Mouse (Mus musculus) spleen, postnatal 4 days (tissue): Measurements from ENCODE around the gene Rpl36.
A peak's percentile ranks its signal among the peaks of the same experiment; 100 is the strongest.

Experiments used
- DNase-seq, 2 experiments: peaks; one replicate each; pipeline ENCODE4 v3.0.0; 2022; ENCODE audit warnings: low spot score in 2 of 2

The Rpl36 gene

DNA sequence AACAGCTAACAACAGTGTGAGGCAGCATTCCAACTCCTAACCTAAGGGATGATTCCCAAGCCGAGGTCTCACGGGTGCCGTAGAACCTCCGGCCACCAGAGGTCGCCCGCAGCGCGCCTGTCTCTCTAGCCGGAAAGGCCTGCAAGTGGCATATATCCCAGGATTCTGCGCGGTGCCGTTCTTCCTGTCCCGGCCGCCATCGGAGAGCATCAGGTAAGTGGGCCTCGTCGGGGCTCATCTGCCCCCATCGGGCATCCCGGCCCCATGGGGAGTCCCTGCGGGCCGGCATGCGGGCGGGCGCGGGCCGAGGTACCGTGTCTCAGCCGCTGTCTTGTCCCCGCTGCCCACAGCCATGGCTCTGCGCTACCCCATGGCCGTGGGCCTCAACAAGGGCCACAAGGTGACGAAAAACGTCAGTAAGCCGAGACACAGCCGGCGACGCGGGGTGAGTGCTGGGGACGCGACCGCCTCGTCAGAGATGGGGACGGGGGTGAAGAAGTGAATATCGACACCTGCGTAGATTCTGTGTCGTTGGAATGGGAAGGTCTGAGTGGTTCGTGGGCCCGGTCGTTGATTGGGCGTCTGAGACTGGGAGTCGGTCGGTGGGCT lies at the start of gene Rpl36:
Rpl36 (plus strand) TSS at position 181 of the 609 bp plus-strand sequence.
- DNase-seq, result peak; percentile 94 to 98

DNA sequence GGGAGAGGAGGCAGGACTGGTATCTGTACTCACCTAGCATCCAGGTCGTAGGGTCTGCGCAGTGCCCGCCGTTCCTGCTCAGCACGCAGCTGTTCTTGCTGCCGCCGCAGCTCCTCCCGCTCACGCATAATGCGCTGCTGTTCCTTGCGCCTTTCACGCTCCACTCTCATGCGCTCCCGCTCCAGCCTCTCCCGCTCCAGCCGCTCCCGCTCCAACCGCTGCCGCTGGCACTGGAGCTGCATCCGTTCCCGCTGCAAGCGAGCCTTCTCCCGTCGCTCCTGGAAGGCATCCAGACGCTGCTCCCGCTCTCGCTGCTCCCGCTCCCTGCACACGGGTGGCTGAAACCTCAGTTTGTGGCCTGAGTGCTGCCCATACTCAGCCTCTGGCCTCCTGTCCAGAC lies 46.9 kb upstream of the Rpl36 start:
- DNase-seq, result no peak

DNA sequence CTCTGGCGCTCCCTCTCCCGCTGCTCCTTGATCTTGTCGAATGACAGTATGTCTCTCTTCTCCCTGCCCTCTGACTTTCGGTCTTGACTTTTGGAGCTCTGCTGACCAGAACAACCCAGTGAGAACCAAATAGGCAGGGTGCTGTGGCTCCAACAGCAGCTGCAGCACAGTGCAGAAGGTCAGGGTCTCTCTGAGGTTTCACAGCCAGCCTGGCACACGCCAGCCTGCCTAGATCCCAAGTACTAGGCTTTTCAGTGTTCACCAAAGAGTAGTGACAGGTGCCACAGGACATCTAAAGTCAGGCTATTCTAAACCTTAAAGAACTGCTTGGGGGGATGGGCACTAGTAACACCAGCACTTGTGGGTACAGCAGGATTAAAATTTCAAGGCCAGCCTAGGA lies 46.3 kb upstream of the Rpl36 start:
- no peak for DNase-seq

DNA sequence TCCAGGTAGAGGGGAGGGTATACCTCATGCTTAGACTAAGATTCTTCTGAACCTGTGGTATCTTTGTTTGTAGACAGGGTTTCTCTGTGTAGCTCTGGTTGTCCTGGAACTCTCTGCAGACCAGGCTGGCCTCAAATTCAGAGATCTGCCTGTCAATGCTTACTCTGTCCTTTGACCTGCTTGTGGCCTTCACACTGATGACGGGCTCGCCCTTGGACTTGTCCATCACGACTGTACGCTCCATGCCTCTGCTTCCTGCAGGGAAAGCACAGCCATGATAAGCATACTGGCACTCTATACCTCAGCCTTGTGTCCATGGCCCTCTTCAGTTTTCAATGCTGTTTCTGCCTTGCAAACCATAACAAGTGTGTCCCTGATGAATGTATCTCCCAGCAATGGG lies 45.8 kb upstream of the Rpl36 start:
- DNase-seq, result no peak

DNA sequence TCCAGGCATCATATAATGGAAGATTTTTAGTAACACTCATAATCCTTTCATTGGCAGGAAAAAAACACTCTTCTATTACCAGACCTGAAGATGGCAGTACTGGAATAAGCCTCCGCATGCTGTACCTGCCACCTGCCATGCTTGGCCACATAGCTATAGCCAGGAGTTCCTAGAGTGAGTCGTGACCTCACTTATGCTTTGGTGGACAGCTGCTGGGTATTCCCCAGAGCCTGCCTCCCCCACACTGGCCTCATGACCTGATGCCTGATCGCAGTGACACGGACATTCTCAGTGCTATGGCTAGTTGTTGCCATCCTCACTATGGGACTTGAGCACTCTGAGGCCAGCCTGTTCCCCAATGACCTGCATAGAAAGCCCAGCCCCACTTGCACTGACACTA lies 42.9 kb upstream of the Rpl36 start:
- no peak for DNase-seq

DNA sequence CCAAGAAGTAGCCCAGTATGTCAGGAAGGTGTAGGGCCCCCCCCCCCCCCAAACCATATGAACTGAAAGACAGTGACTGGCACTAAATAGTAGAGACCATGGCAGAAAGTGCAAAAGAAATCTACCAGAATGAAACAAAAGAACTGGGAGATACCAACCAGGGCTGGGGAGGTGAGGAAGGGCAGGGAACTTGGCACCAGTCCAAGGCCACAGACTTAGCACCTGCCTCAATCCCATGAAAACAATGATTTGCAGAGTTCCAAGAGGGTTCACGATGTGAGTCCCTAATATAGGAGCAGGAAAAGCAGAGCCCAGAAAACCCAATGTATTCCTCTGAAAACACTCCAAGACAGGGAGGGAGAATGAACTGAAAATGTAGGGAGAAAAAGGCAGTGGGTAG lies 41.1 kb upstream of the Rpl36 start:
- no peak for DNase-seq

DNA sequence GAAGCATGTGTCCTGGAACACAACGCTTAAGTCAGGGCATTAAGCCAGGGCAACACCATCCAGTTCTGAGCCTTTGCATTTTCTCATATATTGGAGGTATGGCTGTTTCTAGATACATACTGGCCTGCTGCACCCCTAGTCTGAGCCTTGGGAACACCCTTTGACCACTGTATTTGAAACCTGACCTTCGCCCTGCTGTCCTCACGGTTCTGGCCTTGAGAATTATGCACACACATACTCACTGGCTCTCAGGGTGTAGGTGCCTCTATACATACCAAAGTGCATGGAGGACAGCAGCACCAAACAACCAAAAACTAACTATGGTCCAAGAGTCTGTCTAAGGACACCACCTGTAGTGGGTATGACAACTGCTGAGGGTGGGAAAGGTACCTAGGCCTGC lies 40.3 kb upstream of the Rpl36 start:
- DNase-seq, result no peak

DNA sequence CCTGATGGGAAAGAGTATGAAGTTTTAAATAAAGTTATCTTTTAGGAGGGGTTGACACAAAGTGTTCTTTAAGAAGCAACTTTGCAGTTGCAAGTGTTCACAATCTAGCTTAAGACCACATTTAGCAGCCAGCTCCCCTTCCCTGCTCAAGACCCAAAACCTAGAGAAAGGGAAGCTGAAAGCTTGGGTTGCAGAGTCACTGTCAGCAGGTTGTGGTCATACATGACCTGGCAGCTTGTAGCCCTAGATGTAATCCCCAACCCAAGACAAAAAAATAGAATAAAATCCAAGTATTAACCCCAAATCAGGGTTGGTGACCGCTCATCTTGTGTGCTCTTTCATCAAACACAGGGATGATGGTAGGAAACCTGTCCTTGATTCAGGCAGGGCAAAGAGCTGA lies 30.1 kb upstream of the Rpl36 start:
- DNase-seq, result no peak

DNA sequence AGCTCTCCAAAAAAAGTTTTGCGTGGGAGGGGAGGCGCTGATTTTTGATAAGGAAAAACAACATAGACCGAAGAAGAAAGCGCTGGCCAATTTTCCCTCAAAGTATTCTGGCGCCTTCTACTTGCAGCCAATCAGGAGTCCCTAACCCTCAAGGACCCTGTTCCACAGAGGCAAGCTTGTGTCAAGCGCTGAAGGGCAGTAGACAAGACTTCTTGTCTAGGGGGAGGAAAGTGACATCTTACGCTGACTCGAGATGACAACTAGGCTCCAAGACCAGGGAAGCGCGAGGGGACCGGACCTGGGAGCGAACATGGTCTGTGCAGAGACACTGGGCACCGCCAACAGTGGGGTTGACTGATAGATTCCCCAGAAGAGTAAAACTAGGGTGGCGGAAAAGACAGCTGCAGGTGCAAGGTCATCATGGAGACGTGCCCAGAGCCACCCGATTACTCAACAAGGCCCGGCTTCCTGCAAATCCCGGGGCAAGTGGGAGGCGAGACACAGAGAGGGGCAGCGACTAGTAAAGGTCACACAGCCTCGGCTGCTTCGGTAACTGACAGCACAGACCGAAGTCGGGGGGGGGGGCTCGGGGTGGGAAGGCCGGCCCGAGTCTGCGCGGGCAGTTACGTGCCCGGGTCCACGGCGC lies 29.5 kb upstream of the Rpl36 start:
- DNase-seq, result peak; percentile 54 to 75

DNA sequence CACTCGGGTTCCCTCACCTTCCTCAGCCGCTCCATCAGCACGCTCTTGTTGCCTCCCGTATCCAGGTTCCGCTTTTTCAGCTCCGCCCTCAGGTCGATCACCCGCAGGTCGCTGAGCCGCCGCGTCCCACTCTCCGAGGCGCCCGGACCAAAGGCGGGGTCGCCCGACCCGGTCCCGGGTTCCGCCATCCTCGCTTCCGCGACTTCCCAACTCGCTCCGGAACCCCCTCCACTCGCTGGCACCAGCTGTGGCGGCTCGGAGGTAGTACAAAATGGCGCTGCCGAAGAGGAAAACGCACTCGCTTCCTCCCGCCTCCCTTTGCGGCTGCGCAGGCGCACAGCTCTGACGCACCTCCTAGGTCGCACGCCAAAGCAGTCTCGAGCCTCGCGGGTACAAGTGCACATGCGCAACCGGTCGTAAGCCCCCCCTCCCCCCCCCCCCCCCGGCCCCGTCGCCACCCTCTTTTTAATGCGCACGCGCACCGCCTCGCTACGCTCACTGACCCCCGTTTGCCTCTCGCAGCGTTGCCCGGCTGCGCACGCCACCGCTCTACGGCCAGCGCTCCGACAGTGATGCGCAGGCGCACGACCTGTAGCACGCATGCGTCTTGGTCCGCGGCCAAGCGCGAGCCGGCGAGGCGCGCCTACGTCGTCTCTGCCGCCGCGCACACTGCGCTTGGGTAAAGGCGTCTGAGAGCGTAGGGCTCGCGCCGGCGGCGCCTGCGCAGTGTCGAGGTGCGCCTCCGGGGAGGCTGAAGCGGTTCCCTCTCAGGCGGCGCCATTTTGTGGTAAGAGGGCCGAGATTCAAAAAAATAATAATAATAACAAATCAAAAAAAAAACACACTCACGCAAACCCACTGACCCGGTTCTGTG lies 28.7 kb upstream of the Rpl36 start, which contains the start of the genes Safb2 and Safb:
Safb2 (minus strand) TSS at position 329 of the 874 bp plus-strand sequence.
Safb (plus strand) TSS at position 569 of the 874 bp plus-strand sequence.
- peak; percentile 99 for DNase-seq

DNA sequence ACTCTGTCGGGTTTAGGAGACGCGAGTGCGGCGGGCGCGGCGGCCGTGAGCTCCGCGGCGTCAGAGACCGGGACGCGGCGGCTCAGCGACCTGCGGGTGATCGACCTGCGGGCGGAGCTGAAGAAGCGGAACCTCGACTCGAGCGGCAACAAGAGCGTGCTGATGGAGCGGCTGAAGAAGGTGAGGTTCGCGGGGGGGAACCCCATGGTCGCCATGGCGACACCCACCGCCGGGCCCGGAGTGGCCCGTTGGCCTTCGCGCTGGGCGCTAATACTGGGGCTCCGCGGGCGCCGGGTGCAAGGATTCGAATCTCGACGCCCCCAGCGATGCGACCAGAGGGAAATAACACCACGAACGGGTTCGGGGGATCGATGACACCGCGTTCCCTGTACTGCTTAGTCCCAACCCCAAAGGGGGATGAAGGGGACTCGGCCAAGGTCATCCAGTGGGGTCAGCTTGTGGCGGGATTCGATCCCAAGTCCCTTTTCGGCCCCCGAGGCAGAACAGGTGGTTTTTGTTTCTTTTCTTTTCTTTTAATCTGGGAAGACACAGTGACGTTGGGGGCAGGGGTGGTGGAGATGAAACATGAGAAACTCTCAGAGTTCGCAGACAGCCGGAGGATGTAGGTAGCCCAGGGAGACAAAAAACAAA lies 27.9 kb upstream of the Rpl36 start:
- peak; percentile 62 to 85 for DNase-seq

DNA sequence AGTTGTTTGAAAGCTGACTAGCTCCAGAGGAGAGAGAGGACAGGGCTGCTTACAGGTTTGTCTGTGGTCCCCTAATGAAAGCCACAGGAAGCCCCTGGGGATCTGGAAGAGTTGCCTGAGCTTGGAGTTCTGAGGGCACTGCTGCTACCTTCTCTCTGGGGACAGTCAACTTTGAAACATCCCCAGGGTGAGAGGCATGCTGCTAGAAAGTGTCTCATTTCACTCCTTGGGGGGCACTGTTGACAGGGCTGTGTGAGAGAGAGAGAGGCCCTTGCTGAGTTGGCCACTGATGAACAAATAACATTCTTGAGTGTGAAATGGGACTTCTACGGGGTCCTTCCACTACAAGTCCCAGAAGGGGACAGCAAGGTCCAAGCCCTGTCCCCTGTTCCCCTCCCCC lies 25.4 kb upstream of the Rpl36 start:
- DNase-seq, result no peak

DNA sequence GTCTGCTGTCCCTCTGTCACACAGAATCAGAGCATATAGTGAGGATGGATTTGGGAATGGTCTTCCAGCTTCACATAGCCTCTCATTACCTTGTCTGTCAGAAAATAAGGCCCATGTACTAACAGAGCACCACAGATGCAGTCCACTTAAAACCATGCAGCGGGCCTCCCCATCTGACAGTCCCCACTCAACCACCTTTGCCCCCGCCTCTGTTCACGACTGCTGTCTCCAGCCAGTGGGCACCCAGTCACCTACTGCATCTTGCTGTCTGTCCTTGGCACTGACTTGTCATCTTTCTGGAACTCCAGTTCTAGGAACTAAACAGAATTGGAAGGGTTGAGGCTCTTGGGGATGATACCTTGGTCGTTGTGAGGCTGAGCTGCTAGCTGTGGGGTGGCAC lies 24.3 kb upstream of the Rpl36 start:
- DNase-seq, result no peak

DNA sequence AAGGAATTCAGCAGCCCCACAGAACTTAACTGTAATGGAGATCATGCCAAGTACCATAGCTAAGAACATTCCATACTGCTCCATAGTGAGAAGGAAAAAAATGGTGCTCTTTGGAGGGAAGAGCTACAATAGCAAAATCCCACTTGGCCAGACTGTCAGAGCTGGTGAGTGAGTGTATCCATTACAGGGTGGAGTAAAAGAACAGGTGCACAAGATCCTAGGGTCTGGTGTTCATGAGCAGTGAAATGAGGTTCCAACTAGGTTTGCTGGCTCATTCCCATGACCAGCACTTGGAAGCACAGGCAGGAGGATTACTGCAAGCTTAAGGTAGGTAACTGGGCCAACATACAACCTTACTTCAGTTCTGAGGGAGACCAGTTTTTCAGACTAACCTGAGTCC lies 20.7 kb upstream of the Rpl36 start:
- no peak for DNase-seq

DNA sequence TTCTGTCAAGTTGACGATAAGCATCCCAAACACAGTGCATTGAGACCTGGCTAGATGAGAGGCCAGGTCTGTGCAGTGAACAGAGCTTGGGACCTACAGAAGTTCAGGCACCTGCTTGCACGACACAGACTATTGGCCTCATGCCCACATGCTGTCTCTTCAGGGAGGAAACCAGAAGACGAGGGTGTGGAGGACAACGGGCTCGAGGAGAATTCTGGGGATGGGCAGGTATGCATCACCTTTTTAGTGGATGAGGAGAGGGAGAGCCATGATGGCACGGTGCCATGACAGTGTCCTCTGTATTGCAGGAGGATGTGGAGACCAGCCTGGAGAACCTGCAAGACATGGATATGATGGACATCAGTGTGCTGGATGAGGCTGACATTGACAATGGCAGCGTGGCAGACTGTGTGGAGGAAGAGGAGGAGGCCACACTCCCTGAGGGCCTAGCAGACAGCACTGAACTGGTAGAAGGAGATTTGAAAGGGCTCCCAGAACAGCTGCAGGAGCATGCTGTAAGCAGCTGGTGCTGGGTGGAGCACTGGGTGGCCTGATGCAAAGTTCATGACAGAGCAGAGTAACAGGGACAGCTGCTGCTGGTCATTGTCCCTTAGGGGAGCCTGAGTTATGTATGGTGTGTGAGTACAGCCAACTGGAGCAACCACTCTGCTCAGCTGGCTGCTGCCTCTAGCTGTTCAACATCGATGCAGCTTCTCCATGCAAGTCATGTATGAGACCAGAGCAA lies 19.5 kb upstream of the Rpl36 start:
- DNase-seq, result no peak

DNA sequence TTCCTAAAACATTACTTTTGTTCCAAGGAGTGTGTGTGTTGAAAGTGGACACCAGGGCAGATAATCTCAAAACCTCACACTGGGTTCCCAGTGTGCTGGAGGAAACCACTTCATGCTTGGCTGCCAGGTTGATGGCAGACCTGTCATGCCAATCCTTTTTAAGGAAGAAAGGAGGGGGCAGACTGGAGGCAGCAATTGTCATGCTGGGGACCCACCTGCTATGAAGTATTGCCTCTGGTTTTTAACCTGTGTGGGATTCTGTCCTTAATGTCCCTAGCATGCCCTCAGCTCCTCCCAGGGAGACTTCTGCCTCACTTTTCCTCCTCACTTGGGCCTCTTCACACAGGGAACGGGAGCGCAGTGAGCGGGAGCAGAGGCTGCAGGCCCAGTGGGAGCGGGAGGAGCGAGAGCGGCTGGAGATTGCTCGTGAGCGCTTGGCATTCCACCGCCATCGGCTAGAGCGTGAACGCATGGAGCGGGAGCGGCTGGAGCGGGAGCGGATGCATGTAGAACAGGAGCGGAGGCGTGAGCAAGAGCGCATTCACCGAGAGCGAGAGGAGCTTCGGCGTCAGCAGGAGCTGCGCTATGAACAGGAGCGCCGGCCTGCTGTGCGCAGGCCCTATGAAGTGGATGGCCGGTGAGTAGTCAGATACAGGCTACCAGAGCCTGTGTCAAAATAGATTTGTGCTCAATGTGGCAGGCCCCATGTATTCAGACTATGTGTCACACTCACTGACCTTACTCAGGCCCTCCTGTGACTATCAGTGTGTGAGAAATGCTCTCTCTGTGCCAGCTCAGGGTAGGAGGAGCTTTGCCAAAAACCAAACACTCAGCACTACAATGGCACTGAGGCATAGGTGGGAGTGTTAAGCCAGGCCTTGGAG lies 9.8 kb upstream of the Rpl36 start:
- no peak for DNase-seq

DNA sequence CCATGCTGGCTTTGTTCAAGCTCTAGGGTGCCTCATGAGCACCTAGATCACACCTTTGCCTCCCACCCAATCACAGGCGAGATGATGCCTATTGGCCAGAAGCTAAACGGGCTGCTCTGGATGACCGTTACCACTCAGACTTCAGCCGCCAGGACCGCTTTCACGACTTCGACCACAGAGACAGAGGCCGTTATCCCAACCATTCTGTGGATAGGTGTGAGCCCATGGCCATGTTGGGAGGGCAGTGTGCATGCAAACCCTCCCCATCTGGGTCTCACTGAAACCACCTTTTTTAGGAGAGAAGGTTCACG lies 9.2 kb upstream of the Rpl36 start:
- DNase-seq, result no peak

DNA sequence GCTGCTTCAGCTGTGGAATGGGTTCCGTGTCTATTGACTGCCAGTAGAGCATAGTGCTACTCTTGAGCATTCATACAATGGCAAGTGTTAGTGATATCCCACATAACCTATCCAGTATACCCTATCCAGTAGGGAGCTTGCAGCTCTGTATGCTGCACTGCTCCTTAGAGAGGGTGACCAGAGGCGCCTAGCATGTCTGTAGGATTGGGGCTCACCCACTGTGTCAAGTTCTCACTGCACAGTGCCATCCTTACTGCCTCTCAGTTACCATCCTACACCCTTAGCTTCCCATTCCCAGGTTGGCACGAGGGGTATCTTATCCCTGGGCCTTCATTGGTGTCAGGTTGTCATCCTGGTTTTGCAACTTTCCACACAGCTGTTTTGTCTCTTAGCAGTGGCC lies 8.8 kb upstream of the Rpl36 start:
- DNase-seq, result no peak

DNA sequence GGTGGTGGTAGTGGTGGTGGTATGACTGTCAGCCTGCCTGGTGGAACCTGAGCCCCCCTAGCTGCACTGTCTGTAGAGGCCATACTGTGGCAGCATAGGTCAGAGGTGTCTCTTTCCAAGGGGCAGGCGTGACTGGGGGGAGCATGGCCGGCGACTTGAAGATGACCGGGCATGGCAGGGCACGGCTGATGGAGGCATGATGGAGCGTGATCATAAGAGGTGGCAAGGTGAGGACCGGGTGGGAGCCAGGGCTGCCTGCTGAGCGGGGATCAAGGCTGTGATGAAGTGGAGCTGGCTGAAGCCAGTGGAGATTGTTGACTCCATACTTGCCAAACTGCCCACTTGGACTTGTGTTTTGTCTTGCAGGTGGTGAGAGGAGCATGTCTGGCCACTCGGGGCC lies 7.8 kb upstream of the Rpl36 start:
- no peak for DNase-seq

DNA sequence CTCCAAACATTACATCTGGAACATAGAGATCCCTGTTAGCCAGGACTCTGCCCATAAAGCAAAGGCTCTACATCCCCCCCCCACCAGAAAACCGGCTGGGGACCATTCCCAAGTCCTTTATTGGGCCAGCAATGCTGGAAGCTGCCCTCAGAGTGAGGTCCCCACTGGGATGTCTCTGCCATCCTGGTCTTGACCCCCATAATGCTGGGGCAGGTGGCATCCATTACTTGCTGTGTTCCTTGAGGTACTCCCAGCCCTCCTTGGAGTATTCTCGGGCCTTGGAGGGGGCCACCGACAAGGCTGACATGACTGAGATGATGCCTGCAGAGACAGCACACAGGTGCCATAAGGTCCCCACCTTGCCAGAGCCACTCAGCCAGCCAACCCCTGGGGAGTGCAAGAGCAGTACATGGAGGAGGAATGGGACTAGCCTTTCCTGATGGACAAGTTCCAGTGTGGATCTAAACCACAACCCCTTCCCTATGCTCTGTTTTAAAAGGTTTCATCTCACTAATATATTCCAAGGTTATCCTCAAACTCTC lies 5.6 kb upstream of the Rpl36 start:
- DNase-seq, result no peak
